Mouse (Mus musculus): ENCODE results near the gene Tbx3. TPM values are rescaled to one million over a fixed set of nuclear protein-coding genes. Genes with fewer than 3 reads are reported as not detected.

The Tbx3 gene
- total RNA-seq, 2 experiments from 2014 or later = 2.6 to 4.4 TPM

- intact Hi-C loops (cut with DNase I) = loop anchor here (2.0 kb wide), 1 partner anchor 808 kb away; no protein-coding TSS in a partner anchor
Measured at GRCm38 (mm10) chr5:119688914-119689420, 18.5 kb downstream of the Tbx3 start.

DNA sequence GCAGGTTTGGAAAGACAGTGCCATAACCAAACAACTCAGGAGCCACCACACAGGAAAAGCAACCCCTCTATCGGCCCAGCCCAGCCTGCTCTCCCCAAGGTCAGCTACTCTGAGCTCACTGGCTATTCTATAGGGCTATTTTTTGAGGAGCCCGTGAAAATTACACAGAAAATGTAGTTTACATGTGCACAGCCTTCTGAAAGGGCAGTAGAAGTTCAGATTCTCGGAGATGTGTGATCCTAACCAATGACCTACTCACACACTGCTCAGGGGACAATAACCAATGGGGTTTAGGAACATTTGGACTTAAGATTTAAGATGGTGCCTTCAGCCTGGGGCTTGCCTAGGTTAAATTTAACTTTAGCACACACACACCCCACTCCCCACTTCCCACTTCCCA lies 19.0 kb downstream of the Tbx3 start:
- DNase-seq = no peak
- intact Hi-C loops (cut with DNase I) = loop anchor here (2.0 kb wide), 1 partner anchor 809 kb away; no protein-coding TSS in a partner anchor

More at GRCm38 (mm10) chr5:119688914-119689420, 18.5 kb downstream of the Tbx3 start:
- DNase-seq = no peak

DNA sequence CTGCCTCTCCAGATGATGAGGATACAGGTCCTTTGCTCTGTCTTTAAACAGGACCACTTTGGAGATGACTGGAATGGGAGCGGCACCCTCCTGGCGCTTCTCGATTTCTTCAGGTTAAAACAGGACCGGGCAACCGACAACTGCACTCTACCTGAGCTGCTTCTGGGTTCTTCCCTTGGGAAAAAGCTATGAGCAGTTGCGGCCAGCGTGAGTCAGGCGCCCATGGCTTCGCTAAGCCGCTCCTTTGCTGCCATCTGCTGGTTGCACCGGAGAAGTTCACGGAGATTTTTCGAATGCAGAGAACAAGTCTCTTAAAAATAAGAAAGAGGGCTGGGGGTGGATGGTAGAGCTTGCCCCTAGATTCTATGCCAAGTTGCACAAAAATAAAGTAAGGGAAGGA lies 20.6 kb downstream of the Tbx3 start:
- DNase-seq = peak; percentile 58 to 62
- intact Hi-C loops (cut with DNase I) = loop anchor here (2.0 kb wide), 2 partner anchors 910 to 918 kb away; no protein-coding TSS in a partner anchor

DNA sequence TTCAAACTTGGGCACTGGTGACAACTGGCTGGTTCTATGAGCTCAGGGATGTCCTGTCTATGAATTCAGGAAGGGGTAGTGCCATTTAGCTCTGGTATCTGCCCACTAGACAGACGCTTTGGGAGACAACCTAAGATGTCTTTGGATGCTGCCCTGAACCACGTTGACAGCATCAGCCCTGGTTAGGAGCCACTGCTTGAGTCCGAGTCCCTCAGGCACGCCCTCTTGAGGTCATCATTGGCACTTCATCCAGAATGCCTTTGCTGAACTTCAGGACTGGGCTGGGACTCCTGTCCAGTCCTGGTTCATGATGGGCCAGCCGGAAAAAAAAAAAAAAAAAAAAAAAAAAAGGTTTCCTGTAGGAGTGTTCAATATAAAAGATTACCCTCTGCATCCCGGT lies 22.0 kb downstream of the Tbx3 start:
- DNase-seq = no peak
- intact Hi-C loops (cut with DNase I) = no loop called here

- intact Hi-C loops (cut with DNase I) = no loop called here
Measured at GRCm38 (mm10) chr5:119694914-119695313, 24.4 kb downstream of the Tbx3 start.

DNA sequence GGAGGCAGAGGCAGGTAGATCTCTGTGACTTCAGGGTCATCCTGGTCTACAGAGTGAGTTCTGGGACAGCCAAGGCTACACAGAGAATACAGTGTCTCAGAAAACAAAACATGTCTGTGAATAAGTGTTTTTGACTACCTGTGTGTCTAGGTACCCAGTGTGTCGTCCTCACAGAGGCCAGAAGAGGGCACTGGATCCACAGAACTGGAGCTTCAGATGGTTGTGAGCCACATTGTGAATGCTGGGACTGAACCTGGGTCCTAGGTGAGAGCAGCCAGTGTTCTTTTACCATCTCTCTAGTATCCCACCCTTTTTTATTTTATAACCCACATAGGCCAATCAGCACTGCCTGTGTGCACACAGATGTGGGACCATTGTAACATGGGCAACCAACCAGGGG lies 32.6 kb downstream of the Tbx3 start:
- intact Hi-C loops (cut with DNase I) = loop anchor here (10.0 kb wide), 1 partner anchor 1428 kb away; no protein-coding TSS in a partner anchor
- no peak for DNase-seq

More at GRCm38 (mm10) chr5:119694914-119695313, 24.4 kb downstream of the Tbx3 start:
- DNase-seq = no peak

- no peak for DNase-seq
- intact Hi-C loops (cut with DNase I) = loop anchor here (10.0 kb wide), 1 partner anchor 1430 kb away; no protein-coding TSS in a partner anchor
Measured at GRCm38 (mm10) chr5:119704900-119705299, 34.4 kb downstream of the Tbx3 start.

GRCm38 (mm10) chr5:119706467-119706866 lies 36.0 kb downstream of the Tbx3 start:
- no peak for DNase-seq
- intact Hi-C loops (cut with DNase I) = loop anchor here (10.0 kb wide), 1 partner anchor 1432 kb away; no protein-coding TSS in a partner anchor

- no peak for DNase-seq
- intact Hi-C loops (cut with DNase I) = loop anchor here (10.0 kb wide), 1 partner anchor 1434 kb away; no protein-coding TSS in a partner anchor
Measured at GRCm38 (mm10) chr5:119708850-119709585, 38.5 kb downstream of the Tbx3 start.

GRCm38 (mm10) chr5:119709826-119710559 lies 39.5 kb downstream of the Tbx3 start:
- intact Hi-C loops (cut with DNase I) = loop anchor here (10.0 kb wide), 1 partner anchor 1435 kb away; no protein-coding TSS in a partner anchor
- DNase-seq = no peak

GRCm38 (mm10) chr5:119710756-119711155 lies 40.3 kb downstream of the Tbx3 start:
- intact Hi-C loops (cut with DNase I) = no loop called here
- DNase-seq = no peak

DNA sequence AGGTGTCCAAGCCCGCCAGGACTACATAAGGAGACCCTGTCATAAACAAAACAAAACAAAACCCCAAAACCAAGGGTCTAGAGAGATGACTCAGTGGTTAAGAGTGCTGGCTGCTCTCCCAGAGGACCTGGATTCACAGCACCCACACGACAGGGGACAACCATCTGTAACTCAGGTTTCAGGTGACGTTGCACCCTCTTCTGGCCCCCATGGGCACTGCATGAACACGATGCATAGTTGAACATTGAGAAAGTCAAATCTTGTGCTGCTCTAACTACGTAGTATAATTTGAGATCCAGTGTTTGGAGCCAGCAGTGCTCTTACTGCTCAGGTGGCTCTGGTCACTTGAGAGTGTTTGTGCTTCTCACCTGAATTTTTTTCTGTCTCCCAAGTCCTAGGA lies 41.2 kb downstream of the Tbx3 start:
- intact Hi-C loops (cut with DNase I) = no loop called here
- no peak for DNase-seq

DNA sequence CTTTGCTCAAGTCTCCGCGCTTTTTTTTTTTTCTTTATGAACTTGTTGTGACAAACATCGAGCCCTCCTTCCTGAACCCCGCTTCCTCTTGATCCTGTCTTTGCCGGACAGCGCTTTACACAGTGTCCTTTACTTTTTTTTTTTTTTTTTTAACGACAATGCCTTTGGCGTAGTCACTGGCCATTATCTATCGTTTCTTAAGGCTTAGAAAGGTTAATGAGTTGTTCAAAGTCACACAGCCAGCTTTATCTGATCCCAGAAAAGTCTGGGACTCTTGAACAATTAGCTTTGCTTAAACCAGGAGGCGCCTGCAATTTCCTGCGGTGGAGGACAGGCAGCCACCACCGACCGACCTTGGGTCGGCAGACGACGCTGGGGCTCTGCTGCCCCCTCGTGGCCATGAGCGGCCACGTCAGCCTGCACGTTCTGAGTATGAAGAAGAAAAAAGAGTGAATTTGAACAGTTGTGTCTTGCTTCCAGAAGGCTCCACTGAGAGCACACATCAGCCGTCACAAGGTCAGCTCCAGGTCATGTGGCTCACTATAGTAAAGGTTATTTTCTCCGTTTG lies 42.3 kb downstream of the Tbx3 start:
- intact Hi-C loops (cut with DNase I) = no loop called here
- DNase-seq = peak; percentile 63 to 73

DNA sequence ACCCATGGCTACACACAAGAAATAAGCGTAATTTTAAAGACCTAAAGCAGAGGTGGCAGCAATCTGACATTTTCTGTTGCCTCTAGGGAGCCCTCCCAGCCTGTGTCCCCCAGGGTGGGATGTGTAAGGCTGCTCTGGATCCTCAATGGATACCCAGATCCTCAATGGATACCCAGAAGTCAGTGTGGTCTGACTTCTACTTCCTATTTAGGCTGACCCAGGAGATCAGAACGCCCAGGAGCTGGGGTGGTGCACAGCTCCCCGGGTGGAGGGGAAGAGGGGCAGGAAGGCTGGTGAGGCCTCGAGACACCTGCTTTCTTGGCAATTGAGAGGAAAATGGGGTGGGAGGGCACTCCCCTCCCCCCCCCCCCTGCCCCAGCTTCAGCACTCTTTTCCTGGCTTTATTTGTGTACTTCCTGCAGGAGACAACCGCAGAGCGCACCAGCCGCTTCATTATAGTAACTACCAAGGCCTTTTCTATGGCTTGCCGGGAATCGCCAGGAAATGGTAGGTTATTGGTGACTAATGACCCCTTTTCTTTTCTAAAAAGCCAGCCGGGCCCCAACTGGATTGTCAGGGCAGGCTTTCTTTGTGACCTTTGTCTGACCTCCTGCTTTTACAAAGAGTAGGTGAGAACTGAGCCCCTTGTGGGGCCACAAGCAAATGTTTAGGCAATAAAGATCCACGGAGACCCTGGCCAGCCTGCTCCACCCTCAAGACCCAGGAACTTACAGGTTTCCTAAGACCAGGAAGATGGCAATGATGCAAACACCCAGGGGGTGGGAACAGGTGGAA lies 50.2 kb downstream of the Tbx3 start:
- intact Hi-C loops (cut with DNase I) = no loop called here
- no peak for DNase-seq

DNA sequence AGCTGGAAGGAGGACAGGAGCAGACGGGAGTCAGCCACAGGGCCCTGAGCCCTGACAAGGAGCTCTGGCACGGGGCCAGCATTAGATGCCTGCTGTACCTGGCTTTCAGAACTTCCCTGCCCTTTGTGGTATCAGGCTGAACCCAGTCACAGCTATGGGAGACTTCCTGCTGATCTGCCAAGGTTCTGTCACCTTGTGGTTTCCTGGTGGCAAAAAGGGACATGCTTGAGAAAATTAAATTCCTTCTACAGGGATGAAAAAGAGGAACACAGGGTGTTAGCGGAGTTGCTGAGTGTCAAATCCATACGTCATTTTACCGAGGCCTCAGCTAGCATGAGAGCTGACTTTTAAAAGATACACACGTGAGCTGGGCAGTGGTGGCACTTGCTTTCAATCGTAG lies 62.5 kb downstream of the Tbx3 start:
- no peak for DNase-seq
- intact Hi-C loops (cut with DNase I) = no loop called here

Other genes starting within 250 kb of the Tbx3 start
- gene Tbx5, start 162.0 kb downstream of the Tbx3 start, total RNA-seq (2021) = not detected